Comparison of ENCODE assay signal across 8 mouse cellular contexts in genomic region chr9:45146267-45146597, GRCm38 (mm10). TPM values are rescaled to one million over a fixed set of nuclear protein-coding genes. Genes with fewer than 3 reads are reported as not detected.
A peak's percentile ranks its signal among the peaks of the same experiment; 100 is the strongest.
DNase-seq lines count a peak whose midpoint lies in the region; ATAC-seq and TF ChIP-seq lines count a peak whose summit lies in the region.

No protein-coding gene starts in this region.

- ATAC-seq in G1E (ENCODE audit: extremely low read depth, insufficient number of reproducible peaks, low FRiP score, poor library complexity, severe bottlenecking) = no peak
- peak; percentile 13; the same call in 1 of the 2 replicates for ATAC-seq in cerebellum, adult (ENCODE audit: insufficient number of reproducible peaks, low FRiP score, low TSS enrichment)
- no peak for ATAC-seq in forebrain, embryonic 13.5 days
- no peak for ATAC-seq in hindbrain, embryonic 12.5 days (ENCODE audit: low FRiP score)

- peak overlapping the region; percentile 67 for H3K4me2 ChIP-seq in forebrain, embryonic 13.5 days
- H3K4me2 ChIP-seq in hindbrain, embryonic 12.5 days (replicated peaks) = peak overlapping the region; percentile 70

- no peak for DNase-seq in G1E (ENCODE audit: low spot score)
- DNase-seq in layer of hippocampus, adult 9-11 months = peak; percentile 53
- peak; percentile 74 for DNase-seq in lung, postnatal 14 days
- DNase-seq in retina, postnatal 1 day = peak; percentile 77
- DNase-seq in thymus, postnatal 36 days = peak; percentile 83 to 86

- peak overlapping the region; percentile 58 for H3K9ac ChIP-seq in forebrain, embryonic 13.5 days
- peak overlapping the region; percentile 50 for H3K9ac ChIP-seq in hindbrain, embryonic 12.5 days

- TF ChIP-seq CTCF in G1E (IDR thresholded peaks at IDR 0.05; ENCODE audit: low read depth, low read length) = peak; percentile 48

- H3K4me1 ChIP-seq in G1E (ENCODE audit: insufficient read depth, low read depth, low read length) = no peaks in the 10 kb centered on the region
- H3K4me1 ChIP-seq in forebrain, embryonic 13.5 days = peaks cover 12% of the 10 kb centered on the region
- peaks cover 7% of the 10 kb centered on the region for H3K4me1 ChIP-seq in hindbrain, embryonic 12.5 days

- peaks cover 14% of the 10 kb centered on the region for H3K27me3 ChIP-seq in G1E (ENCODE audit: insufficient read depth, low read length)
- H3K27me3 ChIP-seq in forebrain, embryonic 13.5 days = peaks cover 82% of the 10 kb centered on the region
- H3K27me3 ChIP-seq in hindbrain, embryonic 12.5 days = peaks cover 89% of the 10 kb centered on the region

- no peaks in the 10 kb centered on the region for H3K9me3 ChIP-seq in G1E (replicated peaks)
- H3K9me3 ChIP-seq in forebrain, embryonic 13.5 days (replicated peaks) = no peaks in the 10 kb centered on the region
- H3K9me3 ChIP-seq in hindbrain, embryonic 12.5 days (replicated peaks) = no peaks in the 10 kb centered on the region

- no peak overlapping the region for H3K4me3 ChIP-seq in G1E (ENCODE audit: low read depth, low read length)
- H3K4me3 ChIP-seq in forebrain, embryonic 13.5 days = peak overlapping the region; percentile 32
- peak overlapping the region; percentile 32 for H3K4me3 ChIP-seq in hindbrain, embryonic 12.5 days

- no peak overlapping the region for H3K27ac ChIP-seq in forebrain, embryonic 13.5 days
- no peak overlapping the region for H3K27ac ChIP-seq in hindbrain, embryonic 12.5 days

- 0% methylated on average over 5 of the region's 5 CpGs for WGBS in forebrain, embryonic 13.5 days
- WGBS in hindbrain, embryonic 12.5 days = 0% methylated on average over 5 of the region's 5 CpGs

- H3K36me3 ChIP-seq in G1E (replicated peaks) = no peaks in the 10 kb centered on the region
- no peaks in the 10 kb centered on the region for H3K36me3 ChIP-seq in forebrain, embryonic 13.5 days (ENCODE audit: poor library complexity, severe bottlenecking)
- no peaks in the 10 kb centered on the region for H3K36me3 ChIP-seq in hindbrain, embryonic 12.5 days

RNA-seq across cellular contexts. Expression of gene Scn4b, which starts 8.0 kb away (rescaled TPM):
- total RNA-seq in G1E (2014; fragmentation: Nextera tagmentation) (not detected in 2 replicates), G1E (2017) (0.05 TPM in 1 of 2 replicates, not detected in the other)
- not detected in 2 replicates for polyA plus RNA-seq in G1E (2012)
- 0.18 and 0.21 TPM in 2 replicates for polyA plus RNA-seq in forebrain, embryonic 13.5 days (2015; fragmentation: Nextera tagmentation; extraction: Ambion mirVana)
- 0.40 and 0.46 TPM in 2 replicates for polyA plus RNA-seq in hindbrain, embryonic 12.5 days (2016; fragmentation: Nextera tagmentation; extraction: Ambion mirVana)

RNA-seq across cellular contexts. Expression of gene Scn2b, which starts 28.6 kb away (rescaled TPM):
- total RNA-seq in G1E (2014; fragmentation: Nextera tagmentation) = not detected in 2 replicates
- 0.05 and 0.06 TPM in 2 replicates for total RNA-seq in G1E (2017)
- not detected in 2 replicates for polyA plus RNA-seq in G1E (2012)
- polyA plus RNA-seq in forebrain, embryonic 13.5 days (2015; fragmentation: Nextera tagmentation; extraction: Ambion mirVana) = 3.4 and 3.8 TPM in 2 replicates
- 4.7 TPM in 2 replicates for polyA plus RNA-seq in hindbrain, embryonic 12.5 days (2016; fragmentation: Nextera tagmentation; extraction: Ambion mirVana)

RNA-seq across cellular contexts. Expression of gene BC049352, which starts 35.6 kb away (rescaled TPM):
- total RNA-seq in G1E (2014; fragmentation: Nextera tagmentation) (not detected in 2 replicates), G1E (2017) (0.22 TPM in 1 of 2 replicates, not detected in the other)
- not detected in 2 replicates for polyA plus RNA-seq in G1E (2012)
- polyA plus RNA-seq in forebrain, embryonic 13.5 days (2015; fragmentation: Nextera tagmentation; extraction: Ambion mirVana) = 0.10 TPM in 1 of 2 replicates, not detected in the other
- 0.13 TPM in 1 of 2 replicates, not detected in the other for polyA plus RNA-seq in hindbrain, embryonic 12.5 days (2016; fragmentation: Nextera tagmentation; extraction: Ambion mirVana)

RNA-seq across cellular contexts. Expression of gene Tmprss4, which starts 57.7 kb away (rescaled TPM):
- total RNA-seq in G1E (2014; fragmentation: Nextera tagmentation) = not detected in 2 replicates
- 0.11 TPM in 1 of 2 replicates, not detected in the other for total RNA-seq in G1E (2017)
- polyA plus RNA-seq in G1E (2012) = not detected in 2 replicates
- not detected in 2 replicates for polyA plus RNA-seq in forebrain, embryonic 13.5 days (2015; fragmentation: Nextera tagmentation; extraction: Ambion mirVana)
- 0.18 and 0.21 TPM in 2 replicates for polyA plus RNA-seq in hindbrain, embryonic 12.5 days (2016; fragmentation: Nextera tagmentation; extraction: Ambion mirVana)
